Mouse (Mus musculus) ES-Bruce4 (cell line): ENCODE measurements around the gene Mars.

Experiments
- CTCF ChIP-seq: IDR thresholded peaks from one replicate; pipeline ENCODE4 v1.8.1; 2011; ENCODE audit warnings: low read depth, low read length
- EP300 ChIP-seq: IDR thresholded peaks from 2 replicates; pipeline ENCODE4 v1.6.1; 2011; ENCODE audit warnings: low read depth, low read length; ENCODE audit not compliant: insufficient read depth

GRCm38 (mm10) chr10:127284105-127284622, 27.4 kb downstream of the Mars start:
- TF ChIP-seq CTCF (no peak), EP300 (no peak)
